Mouse (Mus musculus): ENCODE measurements around the gene Gm11077.

The Gm11077 gene

DNA sequence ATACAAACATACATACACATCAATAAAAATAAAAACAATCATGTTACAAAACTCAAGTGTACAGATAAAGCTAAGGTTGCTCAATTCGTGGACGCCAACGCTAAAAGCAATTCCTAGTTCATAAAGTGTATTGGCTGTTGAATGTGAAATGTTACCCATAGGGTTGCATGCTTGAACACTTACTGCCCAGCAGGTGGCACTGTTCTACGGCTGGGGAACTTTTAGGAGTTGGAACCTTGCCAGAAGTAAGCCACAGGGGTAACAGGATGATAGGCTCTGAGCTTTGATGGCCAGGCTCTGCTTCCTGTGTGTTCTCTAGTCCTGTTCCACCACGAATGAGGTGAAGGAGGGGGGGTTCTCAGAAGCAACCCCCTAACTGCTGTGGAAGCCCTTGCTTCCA lies at the start of gene Gm11077:
Gm11077 (plus strand) TSS at position 13 of the 400 bp plus-strand sequence.
- no peak for DNase-seq (ENCODE audit: low spot score)

DNA sequence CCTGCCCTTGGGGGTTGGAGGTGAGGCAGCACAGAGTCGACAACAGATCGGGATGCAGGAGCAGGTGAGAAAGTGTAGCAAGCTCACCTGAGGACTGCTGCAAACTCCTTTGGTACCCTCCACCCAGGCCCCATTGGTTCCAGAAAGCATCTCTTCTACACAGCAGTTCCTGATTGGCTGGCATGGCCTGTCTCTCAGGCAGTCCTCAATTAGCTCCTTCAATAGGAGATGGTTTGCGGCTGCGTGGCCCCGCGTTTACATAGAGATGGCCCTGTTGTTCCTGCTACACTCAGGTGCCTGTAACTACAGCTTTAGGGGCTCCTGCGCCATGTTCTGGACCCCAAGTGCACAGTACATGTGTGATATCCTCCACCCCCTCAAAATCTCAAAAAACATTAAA lies 48.4 kb upstream of the Gm11077 start:
- no peak for DNase-seq (ENCODE audit: low spot score)

DNA sequence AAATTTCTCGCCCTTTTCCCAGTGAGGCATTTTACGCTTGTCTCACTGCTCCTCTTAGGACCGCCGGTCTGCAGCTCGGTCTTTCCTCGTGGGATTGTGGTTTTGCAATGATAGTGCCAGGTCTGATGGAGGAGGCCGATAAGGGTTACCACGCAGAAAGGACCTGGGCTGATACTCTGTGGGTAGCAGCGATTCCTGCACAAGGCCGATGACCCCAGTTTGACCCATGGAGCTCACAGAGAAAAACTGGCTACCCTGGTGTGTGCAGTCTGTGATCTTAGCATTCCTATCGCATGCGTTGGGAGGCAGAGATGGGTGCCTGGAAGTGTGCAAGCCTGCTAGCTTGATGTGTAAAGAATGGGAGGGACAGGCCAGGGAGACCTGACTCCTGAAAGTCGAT lies 46.3 kb upstream of the Gm11077 start:
- peak; percentile 54 for DNase-seq (ENCODE audit: low spot score)

DNA sequence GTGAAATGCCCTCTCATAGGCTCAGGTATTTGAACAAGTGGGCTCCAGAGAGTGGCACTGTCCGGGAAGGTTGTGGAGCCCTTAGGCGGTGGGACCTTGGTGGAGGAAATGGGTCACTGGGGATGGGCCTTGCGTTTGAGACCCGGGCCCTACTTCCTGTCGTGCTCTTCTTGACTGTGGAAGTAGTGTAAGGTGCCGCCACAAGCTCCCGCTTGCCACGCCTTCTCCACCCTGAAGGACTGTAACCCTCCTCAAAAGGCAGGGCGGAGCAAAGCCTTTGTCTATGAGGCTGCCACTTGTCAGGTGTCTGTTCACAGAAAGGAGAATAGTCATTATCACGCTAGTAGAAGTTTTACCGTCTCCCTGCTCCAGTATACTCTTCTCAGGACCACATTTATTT lies 44.7 kb upstream of the Gm11077 start:
- DNase-seq (ENCODE audit: low spot score): no peak

DNA sequence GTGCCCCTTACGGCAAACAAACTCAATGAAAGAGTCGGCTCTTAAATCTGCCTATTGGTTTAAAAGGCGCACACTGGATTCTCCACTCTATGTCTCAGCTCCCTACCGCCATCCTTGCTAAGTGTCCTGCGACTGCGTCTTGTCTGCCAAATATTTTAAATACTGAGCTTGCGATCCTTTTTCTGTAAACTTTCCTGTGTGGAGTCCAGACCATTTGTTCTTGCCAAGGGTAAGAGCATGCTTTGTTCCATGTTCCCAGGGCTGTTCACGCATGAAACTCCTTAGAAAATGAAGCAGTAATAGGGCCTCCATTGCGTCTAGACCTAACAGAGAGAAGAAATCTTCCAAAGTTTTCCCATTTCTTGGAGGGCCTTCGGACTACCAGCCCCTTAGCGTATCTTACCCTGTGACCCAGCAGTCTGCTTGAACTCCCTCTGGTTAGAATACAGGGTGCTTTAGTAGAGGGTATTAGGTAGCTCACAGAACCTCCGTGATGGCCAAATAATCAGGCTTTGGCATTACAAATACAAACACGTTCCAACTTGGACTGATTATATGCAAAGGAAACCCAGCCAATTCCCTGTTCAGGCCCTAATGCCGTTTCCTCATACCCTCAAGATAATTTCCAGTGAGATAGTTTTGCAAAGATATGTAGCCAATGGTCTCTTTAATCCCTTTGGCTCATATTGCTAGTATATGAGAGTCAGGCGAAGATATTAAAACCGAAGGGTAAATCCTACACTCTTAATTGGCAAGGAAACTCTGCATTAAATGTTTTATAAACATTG lies 39.3 kb upstream of the Gm11077 start:
- no peak for DNase-seq (ENCODE audit: low spot score)

DNA sequence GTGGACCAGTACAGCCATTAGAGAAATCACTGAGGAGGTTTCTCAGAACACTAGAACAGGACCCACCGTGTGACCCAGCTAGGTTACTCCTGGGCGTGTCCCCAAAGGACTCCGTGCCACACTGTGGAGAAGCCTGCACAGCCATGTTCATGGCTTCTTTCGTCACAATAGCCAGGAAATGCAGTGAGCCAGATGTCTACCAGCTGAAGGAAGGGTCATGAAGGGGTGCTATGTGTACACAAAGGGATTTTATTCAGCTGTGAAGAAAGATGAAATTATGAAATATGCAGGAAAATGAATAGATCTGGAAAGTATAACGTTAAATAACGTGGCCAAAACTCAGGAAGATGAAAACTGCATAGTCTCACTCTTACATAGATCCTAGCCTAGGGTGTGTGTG lies 36.9 kb upstream of the Gm11077 start:
- DNase-seq (ENCODE audit: low spot score): no peak

DNA sequence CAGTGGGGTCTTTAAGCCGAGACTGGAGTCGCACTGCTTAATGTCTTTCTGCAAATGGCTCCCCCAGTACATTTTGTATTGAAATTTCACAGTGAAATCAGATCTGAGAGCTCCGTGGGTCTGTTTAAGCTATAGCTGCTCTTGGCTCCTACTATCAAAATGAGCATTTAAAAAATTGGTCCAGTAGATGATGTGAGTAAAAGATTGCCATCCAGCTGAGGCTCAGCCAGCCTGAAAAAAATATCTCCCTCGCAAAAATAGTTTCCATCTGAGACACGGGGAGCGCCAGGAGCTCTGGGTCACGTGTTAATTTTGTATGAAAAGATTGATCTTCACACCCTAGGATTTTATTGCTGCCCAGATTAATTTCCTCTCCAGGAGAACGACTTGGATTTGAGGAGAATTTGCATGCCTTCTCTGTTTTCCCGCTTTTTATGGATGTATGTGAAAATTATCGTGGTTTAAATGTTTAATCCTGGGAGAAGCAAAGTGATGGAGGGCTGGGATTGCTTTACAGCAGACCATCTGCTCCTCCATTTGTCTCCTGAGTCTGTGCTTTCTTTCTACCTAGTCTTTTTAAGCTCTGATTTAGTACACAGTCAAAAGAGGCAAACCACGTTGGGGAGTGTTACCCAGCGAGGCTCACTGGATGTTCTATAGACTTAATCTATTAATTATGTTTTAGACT lies 32.7 kb upstream of the Gm11077 start:
- no peak for DNase-seq (ENCODE audit: low spot score)

DNA sequence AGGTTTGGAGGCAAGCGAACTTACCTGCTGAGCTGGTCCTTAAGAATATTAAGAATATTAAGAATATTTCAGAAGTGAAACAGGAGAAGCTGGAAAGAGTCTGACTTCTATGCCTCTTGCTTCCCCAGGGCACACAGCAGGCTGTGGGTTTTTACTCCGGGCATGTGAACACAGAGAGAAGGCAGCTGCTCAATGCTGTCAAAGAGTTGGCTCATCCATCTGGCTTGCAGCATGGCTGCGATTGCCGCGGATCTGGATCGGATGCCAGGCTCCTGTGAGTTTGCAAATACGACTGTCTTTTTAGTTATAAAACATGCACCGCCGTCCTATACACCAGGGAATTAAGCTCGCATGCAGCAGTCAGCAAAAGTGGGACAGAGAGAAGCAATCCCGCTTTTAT lies 31.1 kb upstream of the Gm11077 start:
- DNase-seq (ENCODE audit: low spot score): no peak

DNA sequence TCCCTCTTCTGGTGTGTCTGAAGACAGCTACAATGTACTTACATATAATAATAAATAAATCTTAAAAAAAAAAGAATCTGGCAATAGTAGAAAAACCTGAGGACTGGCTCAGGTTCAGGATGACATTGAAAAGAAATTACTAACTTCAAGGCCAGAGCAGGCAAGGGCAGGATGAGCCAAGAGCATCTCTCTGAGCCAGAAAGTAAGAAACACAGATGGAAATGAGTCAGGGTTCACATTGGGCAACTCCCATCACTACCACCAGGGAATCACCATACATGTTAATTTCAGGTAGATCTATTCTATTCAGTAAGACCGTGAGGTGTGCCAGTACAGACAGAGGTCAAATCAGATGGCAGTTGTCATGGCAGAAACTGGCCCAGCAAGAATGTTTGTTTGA lies 30.5 kb upstream of the Gm11077 start:
- no peak for DNase-seq (ENCODE audit: low spot score)

DNA sequence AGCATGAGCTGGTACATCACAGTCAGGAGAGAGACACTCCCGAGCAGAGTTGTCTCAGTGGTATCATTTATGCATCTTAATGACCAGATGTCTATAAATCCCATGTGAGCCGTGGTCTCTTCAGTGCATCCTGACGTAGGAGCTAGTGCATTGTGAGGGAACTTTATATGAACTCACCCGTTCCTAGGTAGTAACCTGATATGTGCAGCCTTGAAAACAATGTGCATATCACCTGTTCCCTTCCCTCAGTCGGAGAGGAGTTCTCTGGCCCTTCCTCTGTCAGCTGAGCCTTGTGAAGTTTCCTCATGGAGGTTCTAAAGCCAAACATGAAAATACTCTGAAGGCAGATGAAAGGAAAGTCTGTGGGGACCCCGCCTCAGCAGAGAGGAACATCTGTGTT lies 27.8 kb upstream of the Gm11077 start:
- DNase-seq (ENCODE audit: low spot score): no peak

DNA sequence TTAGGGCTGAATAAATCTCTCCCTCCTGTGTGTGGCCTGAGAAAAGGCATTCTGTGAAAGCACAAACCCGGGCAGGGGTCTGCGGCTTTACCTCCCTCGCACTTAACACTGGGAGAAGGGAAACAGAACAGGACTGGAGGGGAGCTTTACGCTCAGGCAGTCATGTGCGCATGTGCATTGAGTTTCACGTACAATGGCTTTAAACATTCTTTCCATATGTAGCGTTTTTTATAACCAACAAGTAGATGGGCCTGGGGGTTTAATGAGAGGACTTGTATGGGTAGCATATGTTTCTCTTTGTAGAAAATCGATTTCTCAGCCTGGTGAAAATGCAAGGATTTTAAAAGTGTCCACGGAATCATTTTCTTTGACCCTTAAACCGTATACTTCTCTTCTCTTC lies 24.0 kb upstream of the Gm11077 start:
- DNase-seq (ENCODE audit: low spot score): no peak

DNA sequence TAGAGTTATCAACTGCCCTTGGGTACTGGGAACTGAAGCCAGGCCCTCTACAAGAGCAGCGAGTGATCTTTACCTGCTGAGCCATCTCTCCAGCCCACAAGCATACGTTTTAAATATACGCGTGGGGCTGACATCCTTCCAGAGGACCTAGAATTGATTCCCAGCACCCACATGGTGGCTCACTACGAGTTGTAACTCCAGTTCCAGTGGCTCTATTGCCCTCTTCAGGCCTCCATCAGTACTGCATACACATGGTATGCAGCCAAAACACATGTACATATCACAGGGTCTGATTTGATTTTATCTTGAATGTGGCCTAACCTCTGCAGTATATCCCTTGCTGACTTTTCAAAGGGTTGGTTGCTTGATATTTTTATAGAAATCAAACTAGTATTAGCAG lies 23.0 kb upstream of the Gm11077 start:
- DNase-seq (ENCODE audit: low spot score): no peak

DNA sequence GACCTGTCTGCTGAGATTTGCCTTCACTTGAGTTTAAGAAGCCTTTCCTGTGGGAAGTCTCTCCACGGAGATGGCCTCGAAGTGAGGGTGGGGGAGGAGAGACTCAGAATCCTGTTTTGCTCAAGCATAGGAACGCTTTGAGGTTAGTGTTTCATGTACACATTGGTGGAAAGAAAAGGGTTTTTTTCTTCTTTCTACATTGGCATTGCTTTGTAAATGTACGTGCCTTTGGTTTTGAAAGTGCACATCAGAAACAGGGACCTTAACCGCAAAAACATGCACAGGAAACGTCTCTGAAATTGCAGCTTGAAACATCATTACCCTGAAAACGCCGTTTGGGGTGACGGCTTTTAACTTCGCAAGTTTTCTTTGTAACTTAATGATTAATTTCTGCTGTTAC lies 21.0 kb upstream of the Gm11077 start:
- no peak for DNase-seq (ENCODE audit: low spot score)

DNA sequence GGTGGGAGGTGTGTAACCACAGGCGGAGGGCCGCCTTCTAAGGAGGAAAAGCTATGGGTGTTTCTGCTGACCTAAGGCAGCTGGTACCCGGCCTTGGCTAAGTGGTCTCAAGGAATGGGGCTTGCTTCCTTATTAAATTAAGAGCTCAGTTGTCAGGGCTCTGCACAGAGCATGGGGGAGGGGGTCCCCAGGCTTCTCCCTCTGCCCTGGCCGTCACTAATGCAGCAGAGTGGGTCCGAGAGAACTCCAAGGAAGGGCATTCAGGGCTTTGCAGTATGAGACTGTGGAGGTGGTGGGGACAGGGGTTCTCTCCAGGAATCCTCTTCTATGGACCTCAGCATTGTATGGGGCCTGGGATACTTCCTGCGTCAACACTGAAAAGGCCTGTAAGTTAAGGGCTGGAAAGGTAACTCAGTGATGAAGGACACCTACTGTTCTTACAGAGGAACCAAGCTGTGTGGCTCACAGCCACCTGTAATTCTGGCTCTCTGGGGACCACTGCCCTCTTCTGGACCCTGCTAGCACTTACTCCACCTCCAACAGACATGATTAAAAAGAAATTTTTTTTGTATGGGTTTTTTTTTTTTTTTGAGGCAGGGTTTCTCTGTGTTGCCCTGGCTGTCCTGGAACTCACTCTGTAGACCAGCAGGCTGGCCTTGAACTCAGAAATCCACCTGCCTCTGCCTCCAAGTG lies 19.5 kb upstream of the Gm11077 start:
- peak; percentile 26 for DNase-seq (ENCODE audit: low spot score)

DNA sequence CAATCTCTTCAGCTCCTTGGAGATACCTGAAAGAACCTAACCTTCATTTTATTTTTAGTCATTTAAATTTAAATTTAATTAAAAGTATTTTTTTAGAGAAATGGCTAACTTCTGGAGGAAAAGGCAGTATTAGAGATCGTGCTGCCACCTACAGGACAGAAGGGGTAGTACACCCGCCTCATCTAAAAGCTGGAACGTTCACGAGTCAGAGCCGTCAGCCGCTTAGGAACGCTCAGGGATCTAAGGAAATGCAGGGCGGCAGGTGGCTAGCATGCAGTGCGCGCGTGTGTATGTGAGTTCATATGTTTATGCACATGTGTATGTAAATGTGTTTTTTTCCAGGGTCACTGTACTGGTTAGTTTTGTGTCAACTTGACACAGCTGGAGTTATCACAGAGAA lies 16.3 kb upstream of the Gm11077 start:
- peak; percentile 87 for DNase-seq (ENCODE audit: low spot score)

DNA sequence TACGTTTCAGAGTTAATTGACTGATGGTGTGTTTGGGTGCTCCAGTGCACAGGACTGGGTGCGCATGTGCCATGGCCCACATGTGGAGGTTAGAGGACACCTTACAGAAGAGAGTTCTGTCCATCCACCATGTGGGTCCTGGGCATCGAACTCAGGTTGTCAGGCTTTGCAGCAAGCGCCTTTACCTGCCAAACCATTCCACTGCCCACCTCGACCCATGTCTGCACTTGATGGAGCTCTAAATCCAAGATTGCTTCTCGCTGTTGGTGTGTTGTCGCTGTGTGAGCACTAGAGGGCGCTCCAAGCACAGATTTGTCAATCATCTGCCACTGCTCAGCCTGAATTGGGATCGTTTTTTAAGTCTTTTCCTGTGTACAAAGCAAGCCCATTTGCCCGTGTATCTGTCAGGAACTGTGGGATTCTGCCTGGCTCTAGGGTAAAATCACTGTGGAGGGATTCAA lies 14.1 kb upstream of the Gm11077 start:
- DNase-seq (ENCODE audit: low spot score): peak; percentile 90

DNA sequence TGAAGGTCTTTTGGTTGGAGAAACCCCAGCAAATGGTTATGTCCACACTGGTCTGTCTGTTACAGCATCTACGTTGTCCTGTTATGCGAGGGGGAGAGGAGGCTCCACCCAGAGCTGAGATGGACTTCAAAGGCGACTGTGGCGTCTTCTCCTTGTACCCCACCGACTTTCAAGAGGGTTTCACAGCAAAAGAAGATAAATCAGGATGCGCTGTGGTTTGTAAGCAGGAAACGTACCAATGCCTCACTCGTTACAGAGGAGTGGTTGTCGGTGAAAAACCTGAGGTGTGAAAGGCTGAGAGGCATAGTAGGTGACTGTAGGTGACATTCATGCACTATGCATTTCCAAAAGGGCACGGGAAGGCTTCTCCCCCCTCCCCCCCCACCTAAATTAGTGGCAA lies 7.0 kb upstream of the Gm11077 start:
- no peak for DNase-seq (ENCODE audit: low spot score)

DNA sequence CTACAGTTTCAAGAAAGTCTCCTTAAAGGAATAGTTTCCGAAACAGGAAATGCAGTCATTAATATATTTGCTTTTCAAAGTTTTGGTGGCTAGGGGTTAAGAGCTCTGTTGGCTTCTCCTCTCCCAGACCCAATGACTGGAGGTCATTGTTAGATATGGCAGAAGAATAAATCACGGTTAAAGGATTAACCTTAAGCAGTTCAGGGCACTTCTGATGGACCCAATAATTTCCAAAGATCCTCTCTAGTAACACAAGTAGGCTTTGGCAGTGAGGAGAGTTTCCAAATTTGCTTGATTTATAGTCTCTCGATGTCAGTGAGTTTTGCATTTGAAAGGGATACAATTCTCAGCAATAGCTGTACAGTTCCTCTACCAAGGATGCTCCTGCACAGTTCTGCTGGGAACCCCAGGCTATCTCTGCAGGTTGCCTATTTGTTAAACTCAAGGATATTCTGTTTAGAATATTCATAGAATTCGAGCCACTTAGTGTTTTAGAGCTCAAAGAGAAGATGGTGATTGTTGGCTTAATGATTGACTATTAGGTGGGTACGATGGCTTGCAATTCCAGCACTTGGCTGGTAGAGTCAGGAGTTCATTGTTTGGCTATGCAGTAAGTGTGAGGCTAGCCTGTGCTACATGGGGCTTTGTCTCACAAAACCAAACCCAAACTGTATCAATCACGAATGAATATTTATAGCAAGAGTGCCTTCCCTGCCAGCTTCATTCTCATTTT lies 1.8 kb downstream of the Gm11077 start:
- DNase-seq (ENCODE audit: low spot score): peak; percentile 41

DNA sequence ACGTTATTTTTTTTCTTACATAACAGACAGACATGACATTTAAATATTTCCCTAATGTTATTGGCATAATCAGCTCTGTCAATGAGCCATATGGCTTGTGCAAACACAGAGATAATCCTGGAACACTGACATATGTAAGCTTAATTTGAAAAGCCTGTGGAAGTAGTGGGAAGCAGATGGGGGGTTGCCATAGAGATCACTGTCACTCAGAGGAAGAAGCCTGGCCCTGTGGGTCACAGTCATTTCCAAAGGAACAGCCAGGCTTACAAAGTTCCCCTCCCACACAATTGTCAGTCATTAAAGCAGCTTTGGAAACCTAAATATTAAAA lies 2.3 kb downstream of the Gm11077 start:
- DNase-seq (ENCODE audit: low spot score): peak; percentile 51

DNA sequence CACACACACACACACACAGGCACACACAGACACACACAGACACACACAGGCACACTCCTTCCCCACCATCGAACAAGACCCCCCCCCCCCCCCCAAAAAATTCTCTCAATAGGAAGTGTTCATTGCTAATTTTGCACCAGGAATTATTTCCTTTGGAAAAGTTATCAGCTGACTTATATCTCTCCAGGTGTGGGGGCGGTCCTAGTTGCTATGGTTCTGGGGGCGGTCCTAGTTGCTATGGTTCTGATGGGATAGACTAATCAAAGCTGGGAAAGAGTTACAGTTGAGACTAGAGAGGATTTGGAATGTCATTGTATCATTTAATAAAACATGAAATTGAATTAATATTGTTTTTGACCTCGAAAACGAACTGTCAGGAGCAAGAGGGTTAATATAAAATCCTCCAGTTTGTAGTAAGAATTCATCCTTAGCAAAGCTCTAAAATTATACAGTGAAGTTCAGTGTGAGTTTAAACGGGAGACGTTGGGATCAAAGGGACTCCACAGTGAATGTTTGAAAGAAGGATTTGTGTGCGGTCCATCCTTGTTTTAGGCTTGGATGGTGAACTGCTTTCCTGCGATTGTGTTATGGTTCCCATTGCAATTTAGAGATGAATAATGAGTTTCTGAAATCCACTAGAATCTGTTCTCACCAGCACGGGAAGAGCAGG lies 4.0 kb downstream of the Gm11077 start:
- peak; percentile 45 for DNase-seq (ENCODE audit: low spot score)

DNA sequence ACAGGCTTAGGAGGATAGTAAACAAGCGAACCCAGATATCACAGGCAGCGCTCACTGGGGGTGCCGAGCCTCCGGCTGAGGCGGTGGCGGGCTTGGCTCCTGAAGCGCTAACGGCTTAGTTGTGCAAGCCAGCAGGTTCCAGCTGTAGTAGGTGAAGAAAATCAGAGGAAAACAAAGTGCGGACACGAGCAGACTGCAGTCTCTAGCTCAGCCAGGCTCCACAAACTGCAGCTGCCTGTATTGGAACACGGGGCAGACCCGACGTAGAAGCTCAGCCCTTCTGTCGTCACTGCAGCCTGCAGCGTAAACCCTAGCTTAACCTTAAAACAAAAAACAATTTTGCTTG lies 4.5 kb downstream of the Gm11077 start:
- DNase-seq (ENCODE audit: low spot score): peak; percentile 32

DNA sequence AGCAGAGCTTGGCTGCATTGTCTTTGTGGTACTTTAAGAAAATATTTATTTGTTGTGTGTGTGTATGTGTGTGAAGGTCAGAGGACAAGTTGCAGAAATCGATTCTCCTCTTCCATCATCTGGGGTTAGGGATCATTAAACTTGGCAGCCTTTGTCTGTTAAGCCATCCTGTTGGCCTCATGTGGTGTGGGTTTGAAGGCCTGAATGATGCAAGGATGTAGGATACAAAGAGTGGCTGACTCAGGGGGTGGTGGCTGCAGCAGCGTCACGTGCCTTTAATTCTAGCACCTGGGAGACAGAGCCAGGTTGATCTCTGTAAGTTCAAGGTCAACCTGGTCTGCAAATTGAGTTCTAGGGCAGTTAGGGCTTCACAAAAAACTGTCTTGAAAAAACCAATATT lies 16.5 kb downstream of the Gm11077 start:
- DNase-seq (ENCODE audit: low spot score): no peak

Data from embryo, embryonic 10.5 days (tissue).